In genomic region chr11:19020951-19021710, GRCm38 (mm10) we compare ENCODE assay signal across 8 mouse cellular contexts. TPM values are rescaled to one million over a fixed set of nuclear protein-coding genes. Genes with fewer than 3 reads are reported as not detected.
A peak's percentile ranks its signal among the peaks of the same experiment; 100 is the strongest.
DNase-seq lines count a peak whose midpoint lies in the region; ATAC-seq and TF ChIP-seq lines count a peak whose summit lies in the region.

No protein-coding gene starts in this region.

- WGBS in forebrain, embryonic 15.5 days = 3% methylated on average over 28 of the region's 28 CpGs
- WGBS in midbrain, embryonic 14.5 days = 2% methylated on average over 28 of the region's 28 CpGs

- no peaks in the 10 kb centered on the region for H3K36me3 ChIP-seq in forebrain, embryonic 15.5 days
- H3K36me3 ChIP-seq in midbrain, embryonic 14.5 days (ENCODE audit: control insufficient read depth, insufficient read depth, low read length) = no peaks in the 10 kb centered on the region

- DNase-seq in layer of hippocampus, adult 2 months (ENCODE audit: low spot score in 2 of 2) = no peak
- DNase-seq in layer of hippocampus, postnatal 36 days = no peak
- peak; percentile 71 for DNase-seq in cerebellum, adult 11-12 months
- peak; percentile 12 for DNase-seq in kidney, postnatal 14 days
- DNase-seq in midbrain, embryonic 14.5 days = peak; percentile 71
- no peak for DNase-seq in right cerebral cortex, adult 18-20 months

- H3K27me3 ChIP-seq in forebrain, embryonic 15.5 days = peaks cover 41% of the 10 kb centered on the region
- peaks cover 15% of the 10 kb centered on the region for H3K27me3 ChIP-seq in midbrain, embryonic 14.5 days (ENCODE audit: control insufficient read depth, insufficient read depth, low read length)

- H3K4me1 ChIP-seq in forebrain, embryonic 15.5 days = peaks cover 33% of the 10 kb centered on the region
- H3K4me1 ChIP-seq in midbrain, embryonic 14.5 days (ENCODE audit: control insufficient read depth, insufficient read depth, low read length) = peaks cover 3% of the 10 kb centered on the region; the same call in 1 of the 2 replicates

- peak; percentile 12 for ATAC-seq in forebrain, embryonic 15.5 days (replicated peaks)
- no peak for ATAC-seq in midbrain, embryonic 14.5 days (ENCODE audit: low FRiP score, low TSS enrichment)
- ATAC-seq in erythroid progenitor cell, adult 5-6 weeks (replicated peaks; ENCODE audit: low FRiP score, poor library complexity, severe bottlenecking) = no peak

- no peak overlapping the region for H3K27ac ChIP-seq in layer of hippocampus, adult 2 months
- peak overlapping the region; percentile 35; the same call in 1 of the 2 replicates for H3K27ac ChIP-seq in forebrain, embryonic 15.5 days (replicated peaks)
- peak overlapping the region; percentile 58; the same call in 1 of the 2 replicates for H3K27ac ChIP-seq in midbrain, embryonic 14.5 days (replicated peaks; ENCODE audit: low read depth, low read length)

- H3K9ac ChIP-seq in forebrain, embryonic 15.5 days (replicated peaks) = peak overlapping the region; percentile 53
- H3K9ac ChIP-seq in midbrain, embryonic 14.5 days (replicated peaks; ENCODE audit: low read length) = peak overlapping the region; percentile 39; the same call in 1 of the 2 replicates

- peak overlapping the region; percentile 56 for H3K4me3 ChIP-seq in layer of hippocampus, adult 2 months
- peak overlapping the region; percentile 78 for H3K4me3 ChIP-seq in forebrain, embryonic 15.5 days
- peak overlapping the region; percentile 62 for H3K4me3 ChIP-seq in midbrain, embryonic 14.5 days (replicated peaks; ENCODE audit: low read depth, low read length)

- no peak for TF ChIP-seq CTCF in layer of hippocampus, adult 2 months (conservative IDR thresholded peaks at IDR 0.05)

- no peaks in the 10 kb centered on the region for H3K9me3 ChIP-seq in forebrain, embryonic 15.5 days
- no peaks in the 10 kb centered on the region for H3K9me3 ChIP-seq in midbrain, embryonic 14.5 days (ENCODE audit: control insufficient read depth, low read length)

- H3K4me2 ChIP-seq in forebrain, embryonic 15.5 days (replicated peaks) = peak overlapping the region; percentile 98
- peak overlapping the region; percentile 92 for H3K4me2 ChIP-seq in midbrain, embryonic 14.5 days (ENCODE audit: low read length)

RNA-seq across cellular contexts. Expression of gene Meis1, which starts 2.3 kb away (rescaled TPM):
- 1 to 10 TPM; 1.8 to 1.9 TPM for total RNA-seq in layer of hippocampus, adult 2 months (2021)
- 1 to 10 TPM; 1.8 to 2.3 TPM for total RNA-seq in layer of hippocampus, postnatal 36 days (2021)
- polyA plus RNA-seq in forebrain, embryonic 15.5 days (2015; fragmentation: Nextera tagmentation; extraction: Ambion mirVana) = 29.4 and 29.7 TPM in 2 replicates
- 33.4 and 51.7 TPM in 2 replicates for polyA plus RNA-seq in midbrain, embryonic 14.5 days (2014; fragmentation: Nextera tagmentation; extraction: Ambion mirVana)
- total RNA-seq in erythroid progenitor cell, adult 5-6 weeks (2015; ENCODE audit: low replicate concordance) = 6.1 and 8.0 TPM in 2 replicates
- total RNA-seq in erythroid progenitor cell, adult 5-6 weeks (2017; ENCODE audit: low replicate concordance) = 1.8 and 3.5 TPM in 2 replicates

Comparison
In these comparisons a context has a peak if more than half of its experiments do, and no peak if none do; other contexts are left out.
1. DNase-seq: peak in cerebellum, adult 11-12 months (single experiment), kidney, postnatal 14 days (single experiment) and midbrain, embryonic 14.5 days (single experiment); none in layer of hippocampus, adult 2 months (0 of 2), layer of hippocampus, postnatal 36 days (0 of 2) and right cerebral cortex, adult 18-20 months (single experiment).
2. Peak in every context shown above with its lines, with median percentiles within 50 percentile points of each other: H3K4me3 ChIP-seq.